Mouse (Mus musculus) gastrocnemius, postnatal 36 days (tissue): ENCODE measurements at regions not wholly inside any gene's neighbourhood (a gene's known extent, or its start where the extent isn't known, plus 50 kb on each side); places are given as distances from the start of the nearest gene placed in this dataset.

Experiments used
- DNase-seq, 2 experiments: peaks; one replicate each; pipeline ENCODE4 v3.0.0; 2022
- intact Hi-C: fragments of 180-260 bp; cut with DNase I; formaldehyde crosslinking; loops from one replicate; pipeline ENCODE4 v1.15.1; 2025

- intact Hi-C loops = no loop called here
- no peak for DNase-seq
Observed at GRCm38 (mm10) chr19:23044510-23045464, 96.2 kb upstream of the Klf9 start.

GRCm38 (mm10) chr19:23051456-23051855 lies 89.6 kb upstream of the Klf9 start:
- DNase-seq = no peak
- intact Hi-C loops = no loop called here

GRCm38 (mm10) chr19:23054440-23054839 lies 86.6 kb upstream of the Klf9 start:
- DNase-seq = peak in 1 of 2 experiments; percentile 42
- intact Hi-C loops = no loop called here

- no peak for DNase-seq
- intact Hi-C loops = no loop called here
Observed at GRCm38 (mm10) chr19:23055916-23056805, 84.9 kb upstream of the Klf9 start.

GRCm38 (mm10) chr19:23056851-23057707 lies 83.9 kb upstream of the Klf9 start:
- intact Hi-C loops = loop anchor here (1.0 kb wide), 1 partner anchor 77 kb away; no protein-coding TSS in a partner anchor
- peak; percentile 71 to 88 for DNase-seq

GRCm38 (mm10) chr19:23057739-23058501 lies 83.1 kb upstream of the Klf9 start:
- intact Hi-C loops = loop anchor here (1.0 kb wide), 1 partner anchor 76 kb away; no protein-coding TSS in a partner anchor
- peak; percentile 19 to 44 for DNase-seq

GRCm38 (mm10) chr19:23058502-23058900 lies 82.5 kb upstream of the Klf9 start:
- DNase-seq = no peak
- intact Hi-C loops = no loop called here

GRCm38 (mm10) chr19:23061081-23061640 lies 79.9 kb upstream of the Klf9 start:
- intact Hi-C loops = no loop called here
- DNase-seq = no peak

- DNase-seq = no peak
- intact Hi-C loops = no loop called here
Observed at GRCm38 (mm10) chr19:23061906-23062305, 79.1 kb upstream of the Klf9 start.

GRCm38 (mm10) chr19:23062851-23063250 lies 78.2 kb upstream of the Klf9 start:
- no peak for DNase-seq
- intact Hi-C loops = no loop called here

- intact Hi-C loops = no loop called here
- peak; percentile 32 to 35 for DNase-seq
Observed at GRCm38 (mm10) chr19:23065548-23065947, 75.5 kb upstream of the Klf9 start.

- no peak for DNase-seq
- intact Hi-C loops = no loop called here
Observed at GRCm38 (mm10) chr19:23066726-23067125, 74.3 kb upstream of the Klf9 start.

- intact Hi-C loops = no loop called here
- DNase-seq = no peak
Observed at GRCm38 (mm10) chr19:23068600-23068999, 72.4 kb upstream of the Klf9 start.

GRCm38 (mm10) chr19:23069656-23070055 lies 71.4 kb upstream of the Klf9 start:
- intact Hi-C loops = no loop called here
- no peak for DNase-seq

- DNase-seq = no peak
- intact Hi-C loops = no loop called here
Observed at GRCm38 (mm10) chr19:23071000-23071399, 70.0 kb upstream of the Klf9 start.

GRCm38 (mm10) chr19:23074602-23075570 lies 66.1 kb upstream of the Klf9 start:
- DNase-seq = no peak
- intact Hi-C loops = no loop called here

GRCm38 (mm10) chr19:23075790-23076189 lies 65.2 kb upstream of the Klf9 start:
- DNase-seq = no peak
- intact Hi-C loops = no loop called here

- intact Hi-C loops = no loop called here
- no peak for DNase-seq
Observed at GRCm38 (mm10) chr19:23085173-23085660, 55.8 kb upstream of the Klf9 start.
